Mouse (Mus musculus) stomach, embryonic 16.5 days (tissue): ENCODE data around the gene Plekhh2. TPM values are rescaled to one million over a fixed set of nuclear protein-coding genes. Genes with fewer than 3 reads are reported as not detected.

Source experiments
- ATAC-seq: fragments of 200-750 bp; cut with Nextera tagmentation; 2 replicates; pipeline ENCODE4 v1.8.0; 2017; ENCODE audit warnings: moderate number of reproducible peaks, moderate TSS enrichment; ENCODE audit not compliant: insufficient read depth, low FRiP score
- H3K27ac ChIP-seq: fragments of 300-500 bp; sonication (generic); 2 replicates; pipeline ENCODE4 v1.5.1; 2014; ENCODE audit warnings: low read length
- H3K27me3 ChIP-seq: fragments of 300-500 bp; sonication (generic); 2 replicates; pipeline ENCODE4 v1.6.1; 2014; ENCODE audit warnings: low read length, control low read depth, mixed read lengths; ENCODE audit not compliant: control insufficient read depth, insufficient read depth
- H3K36me3 ChIP-seq: fragments of 300-500 bp; sonication (generic); 2 replicates; pipeline ENCODE4 v1.6.1; 2014; ENCODE audit warnings: low read length; ENCODE audit not compliant: control insufficient read depth, insufficient read depth
- H3K4me1 ChIP-seq: fragments of 300-500 bp; sonication (generic); 2 replicates; pipeline ENCODE4 v1.6.1; 2014; ENCODE audit warnings: low read length, control low read depth, mixed read lengths; ENCODE audit not compliant: control insufficient read depth, insufficient read depth
- H3K4me2 ChIP-seq: fragments of 300-500 bp; sonication (generic); 2 replicates; pipeline ENCODE4 v1.6.1; 2014; ENCODE audit warnings: low read depth, low read length, mixed read lengths
- H3K4me3 ChIP-seq: fragments of 300-500 bp; sonication (generic); replicated peaks from 2 replicates; pipeline ENCODE4 v1.5.1; 2014; ENCODE audit warnings: mild to moderate bottlenecking, low read length
- H3K9ac ChIP-seq: fragments of 300-500 bp; sonication (generic); 2 replicates; pipeline ENCODE4 v1.6.1; 2014; ENCODE audit warnings: low read length
- H3K9me3 ChIP-seq: fragments of 300-500 bp; sonication (generic); replicated peaks from 2 replicates; pipeline ENCODE4 v1.6.1; 2016; ENCODE audit warnings: low read length, control low read depth; ENCODE audit not compliant: control insufficient read depth
- WGBS: fragments of 180-500 bp; shearing (Covaris S2); extraction: QIAGEN DNeasy Blood & Tissue Kit; methylation state at CpG from one replicate; pipeline ENCODE4 v1.1.7; 2014; 5-methylcytosine and 5-hydroxymethylcytosine counted together
- polyA plus RNA-seq: library from polyadenylated mRNA; unstranded; fragments of >200 nt; fragmentation: Nextera tagmentation; extraction: Ambion mirVana; gene quantifications from 2 replicates; pipeline ENCODE4 v1.2.1, GENCODE M21; 2015

Plekhh2 gene
- polyA plus RNA-seq, 1 experiment from 2014 or later: 10.0 TPM

DNA sequence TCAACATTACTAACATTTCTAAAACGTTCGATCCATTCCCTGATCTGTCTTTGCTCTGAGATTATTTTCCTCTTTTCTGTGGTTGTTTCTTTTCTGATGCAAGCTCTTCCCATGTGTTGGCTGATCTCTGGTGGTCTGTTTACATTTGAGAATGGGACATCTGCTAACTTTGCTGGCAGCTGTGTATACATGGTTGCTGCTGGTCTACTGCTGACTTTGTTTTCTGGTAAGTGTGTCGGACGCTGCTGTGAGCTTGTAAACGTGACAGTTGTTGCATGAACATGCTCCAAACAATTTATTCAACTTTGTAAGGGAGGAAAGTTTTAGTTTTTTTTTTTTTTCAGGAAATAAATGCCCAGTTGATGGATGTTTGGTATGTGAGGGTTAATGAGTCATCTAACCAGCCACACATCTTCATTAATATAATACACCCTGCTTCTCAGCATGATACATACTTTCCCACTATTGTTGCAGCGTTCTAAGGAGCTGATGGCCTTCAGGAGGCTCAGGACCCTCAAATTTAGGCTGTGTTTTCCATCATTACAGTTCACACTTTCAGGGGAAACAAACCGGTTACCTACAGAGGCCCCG lies 21.3 kb downstream of the Plekhh2 start:
- H3K9ac ChIP-seq: no peak overlapping the region
- no peak overlapping the region for H3K4me2 ChIP-seq
- no peak for ATAC-seq
- no peaks in the 10 kb centered on the region for H3K36me3 ChIP-seq
- H3K9me3 ChIP-seq: no peaks in the 10 kb centered on the region
- no peaks in the 10 kb centered on the region for H3K27me3 ChIP-seq
- H3K4me1 ChIP-seq: peaks cover 22% of the 10 kb centered on the region
- H3K27ac ChIP-seq: peak overlapping the region; percentile 32; the same call in 1 of the 2 replicates
- H3K4me3 ChIP-seq: no peak overlapping the region
- WGBS: 25% methylated on average over 8 of the region's 8 CpGs

DNA sequence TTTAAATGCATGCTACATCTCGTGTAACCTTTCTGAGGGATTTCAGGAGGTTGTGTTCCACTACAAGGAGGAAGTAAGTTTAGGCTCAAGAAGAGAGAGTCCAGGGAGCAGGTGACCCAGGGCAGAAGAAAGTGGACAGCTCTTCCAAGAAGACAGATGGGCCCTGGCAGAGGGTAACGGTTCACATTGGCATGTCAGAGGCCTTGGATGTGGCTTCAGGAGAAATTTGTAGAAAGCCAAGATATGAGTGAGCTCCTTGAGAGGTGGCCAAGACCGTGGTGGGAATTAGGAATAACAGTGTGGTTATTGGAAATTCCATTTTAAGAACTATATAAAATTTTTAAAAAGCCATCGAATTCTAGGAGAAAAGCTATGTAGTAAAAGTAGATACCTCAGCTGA lies 22.1 kb downstream of the Plekhh2 start:
- Histone ChIP-seq H3K4me3 (no peak overlapping the region), H3K9ac (no peak overlapping the region), H3K4me1 (peaks cover 22% of the 10 kb centered on the region), H3K27ac (no peak overlapping the region; the same call in 1 of the 2 replicates), H3K9me3 (no peaks in the 10 kb centered on the region), H3K36me3 (no peaks in the 10 kb centered on the region), H3K27me3 (no peaks in the 10 kb centered on the region), H3K4me2 (no peak overlapping the region)
- 62% methylated on average over 4 of the region's 4 CpGs for WGBS
- no peak for ATAC-seq

DNA sequence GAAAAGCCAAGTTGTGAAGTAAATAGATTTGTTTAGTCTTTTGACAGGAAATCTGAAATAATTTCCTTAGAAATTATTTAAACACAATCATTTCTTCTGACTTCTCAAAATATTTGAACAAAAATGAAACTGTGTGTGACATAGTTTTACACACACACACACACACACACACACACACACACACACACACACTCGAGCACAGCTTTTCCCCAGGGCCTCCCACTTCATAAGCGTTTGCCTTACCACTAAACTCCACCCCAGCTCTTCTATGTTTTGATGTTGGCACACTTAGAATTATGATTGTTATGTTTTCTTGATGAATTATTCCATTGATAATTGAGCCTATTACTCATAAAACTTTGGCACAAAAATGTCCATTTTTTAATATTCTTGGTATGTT lies 22.9 kb downstream of the Plekhh2 start:
- 63% methylated on average over 2 of the region's 2 CpGs for WGBS
- H3K4me1 ChIP-seq: peaks cover 17% of the 10 kb centered on the region
- H3K4me3 ChIP-seq: no peak overlapping the region
- no peaks in the 10 kb centered on the region for H3K27me3 ChIP-seq
- H3K9ac ChIP-seq: no peak overlapping the region
- no peak for ATAC-seq
- H3K4me2 ChIP-seq: no peak overlapping the region
- H3K9me3 ChIP-seq: no peaks in the 10 kb centered on the region
- no peaks in the 10 kb centered on the region for H3K36me3 ChIP-seq
- no peak overlapping the region for H3K27ac ChIP-seq

DNA sequence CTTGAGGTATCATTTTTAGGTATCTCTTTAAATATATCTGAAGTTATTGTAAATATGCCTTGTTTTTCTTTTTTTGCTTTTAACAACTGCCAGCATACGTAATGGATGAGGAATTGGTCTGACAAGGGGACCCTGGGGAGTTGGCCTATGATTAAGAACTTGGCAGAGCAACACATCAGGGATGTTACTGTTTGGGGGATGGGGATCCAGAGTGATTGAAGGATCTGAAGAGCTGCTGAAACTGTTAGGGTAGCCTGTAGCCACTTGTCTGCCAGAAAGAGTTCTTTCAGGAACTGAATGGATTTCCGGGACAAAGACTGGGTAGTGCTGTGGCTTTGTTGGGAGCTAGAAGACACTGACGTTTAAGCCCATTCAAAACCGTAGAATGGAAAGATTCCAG lies 23.5 kb downstream of the Plekhh2 start:
- H3K27ac ChIP-seq: no peak overlapping the region
- 80% methylated on average over 4 of the region's 4 CpGs for WGBS
- H3K27me3 ChIP-seq: no peaks in the 10 kb centered on the region
- no peaks in the 10 kb centered on the region for H3K9me3 ChIP-seq
- H3K9ac ChIP-seq: no peak overlapping the region
- ATAC-seq: no peak
- no peak overlapping the region for H3K4me2 ChIP-seq
- no peaks in the 10 kb centered on the region for H3K36me3 ChIP-seq
- H3K4me1 ChIP-seq: peaks cover 15% of the 10 kb centered on the region
- no peak overlapping the region for H3K4me3 ChIP-seq

DNA sequence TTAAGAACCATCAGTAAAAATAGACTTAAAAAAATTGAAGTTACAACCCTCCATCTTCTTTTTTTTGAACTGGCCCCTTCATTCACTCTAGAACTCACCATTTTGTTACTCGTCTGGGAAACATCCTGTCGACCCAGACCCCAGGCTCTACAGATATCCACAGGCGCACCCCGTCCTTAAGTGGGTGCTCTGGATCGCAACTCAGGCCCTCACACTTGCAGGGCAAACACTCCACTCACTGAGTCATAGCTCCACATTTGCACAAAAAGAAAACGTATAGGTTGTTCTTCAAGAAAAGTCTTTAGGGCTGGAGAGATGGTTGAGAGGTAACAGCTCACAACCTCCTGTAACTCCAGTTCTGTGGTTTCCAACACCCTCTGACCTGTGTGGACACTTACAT lies 25.6 kb downstream of the Plekhh2 start:
- H3K27ac ChIP-seq: no peak overlapping the region
- H3K27me3 ChIP-seq: no peaks in the 10 kb centered on the region
- H3K4me3 ChIP-seq: no peak overlapping the region
- H3K36me3 ChIP-seq: no peaks in the 10 kb centered on the region
- 92% methylated on average over 6 of the region's 6 CpGs for WGBS
- no peak overlapping the region for H3K4me2 ChIP-seq
- no peaks in the 10 kb centered on the region for H3K9me3 ChIP-seq
- H3K9ac ChIP-seq: no peak overlapping the region
- no peak for ATAC-seq
- H3K4me1 ChIP-seq: peaks cover 11% of the 10 kb centered on the region

DNA sequence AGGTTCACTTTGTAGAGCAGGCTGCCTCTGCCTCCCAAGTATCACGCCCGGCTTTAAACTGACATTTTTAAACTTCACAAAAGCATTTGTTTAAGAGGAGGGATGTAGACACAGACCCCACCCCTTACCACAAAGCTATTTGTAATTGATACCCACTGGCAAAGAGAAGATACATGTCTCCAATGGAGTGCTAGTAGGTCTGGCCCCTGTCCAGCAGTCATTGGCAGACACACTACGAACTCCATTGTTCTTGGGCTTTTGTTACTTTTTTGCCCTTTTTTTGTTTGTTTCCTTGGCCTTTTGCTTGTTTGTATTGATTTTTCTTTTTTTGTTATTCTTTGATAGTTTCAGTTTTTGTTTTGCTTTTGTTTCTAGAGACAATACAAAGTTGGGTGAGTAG lies 26.3 kb downstream of the Plekhh2 start:
- no peaks in the 10 kb centered on the region for H3K27me3 ChIP-seq
- no peak overlapping the region for H3K9ac ChIP-seq
- 83% methylated on average over 3 of the region's 3 CpGs for WGBS
- H3K4me3 ChIP-seq: no peak overlapping the region
- no peak overlapping the region for H3K4me2 ChIP-seq
- H3K36me3 ChIP-seq: no peaks in the 10 kb centered on the region
- no peaks in the 10 kb centered on the region for H3K9me3 ChIP-seq
- no peak overlapping the region for H3K27ac ChIP-seq
- ATAC-seq: no peak
- peaks cover 8% of the 10 kb centered on the region for H3K4me1 ChIP-seq

DNA sequence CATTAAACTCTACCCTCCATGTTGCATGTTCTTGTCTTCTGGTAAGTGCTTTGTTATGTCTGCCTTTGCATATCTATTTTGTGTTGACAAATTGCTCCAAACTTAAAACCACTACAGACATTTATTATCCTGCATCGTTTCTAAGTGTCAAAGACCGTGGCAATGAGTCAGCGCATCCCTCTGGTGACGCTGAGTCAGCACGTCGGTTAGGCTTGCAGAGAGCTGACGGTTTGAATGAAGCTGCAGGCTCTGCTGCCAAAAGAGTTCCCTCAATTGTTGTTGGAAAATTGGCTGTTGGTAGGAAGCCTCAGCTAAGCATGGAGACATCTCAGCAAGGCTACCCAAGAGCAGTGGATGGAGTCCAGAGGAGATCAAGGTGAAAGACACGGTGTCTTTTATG lies 28.9 kb downstream of the Plekhh2 start:
- ATAC-seq: no peak
- Histone ChIP-seq H3K27ac (no peak overlapping the region), H3K4me1 (no peaks in the 10 kb centered on the region), H3K4me3 (no peak overlapping the region), H3K27me3 (no peaks in the 10 kb centered on the region), H3K9ac (no peak overlapping the region), H3K4me2 (no peak overlapping the region), H3K9me3 (no peaks in the 10 kb centered on the region), H3K36me3 (no peaks in the 10 kb centered on the region)
- 74% methylated on average over 8 of the region's 8 CpGs for WGBS

DNA sequence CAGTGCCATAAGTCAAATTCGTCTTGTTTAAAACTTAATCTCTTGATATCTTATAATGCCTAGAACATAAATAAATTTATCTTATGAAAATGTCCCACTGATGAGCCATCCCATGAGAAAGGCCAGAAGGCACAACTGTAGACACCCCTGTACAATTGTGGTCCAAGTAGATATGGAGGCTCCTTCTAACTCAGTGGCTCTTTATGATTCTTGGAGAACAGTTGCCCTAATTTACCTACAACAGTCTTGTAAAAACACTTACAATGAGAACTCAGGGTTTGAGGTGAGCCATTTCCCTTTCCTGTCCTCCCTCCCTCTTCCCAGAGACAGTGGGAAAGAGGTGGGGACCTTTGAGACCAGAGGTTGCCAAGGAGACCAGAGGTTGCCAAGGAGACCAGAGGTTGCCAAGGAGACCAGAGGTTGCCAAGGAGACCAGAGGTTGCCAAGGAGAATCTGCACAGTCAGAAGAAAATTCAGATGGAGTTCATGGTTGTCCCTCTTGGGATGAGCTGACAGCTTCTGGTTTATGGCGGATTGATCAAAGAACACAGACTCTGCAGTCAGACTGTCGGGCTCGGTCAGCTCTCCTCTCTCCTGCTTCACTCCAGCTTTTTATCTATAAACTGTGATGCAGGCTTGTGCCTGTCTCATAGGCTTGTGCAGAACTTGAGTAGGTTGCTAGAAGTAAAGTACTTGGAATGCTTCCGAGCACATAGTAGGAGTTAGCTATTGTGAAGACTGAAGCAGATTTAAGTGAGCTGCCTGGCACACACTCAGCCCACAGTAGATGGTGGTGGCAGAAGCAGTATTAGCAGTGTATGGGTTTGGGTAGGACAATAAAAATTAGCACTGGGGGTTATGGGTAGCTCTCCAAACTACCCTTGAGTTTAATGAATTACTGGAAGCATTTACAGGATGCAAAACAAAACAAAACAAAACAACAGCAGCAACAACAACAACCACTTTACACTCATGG lies 39.5 kb downstream of the Plekhh2 start:
- no peaks in the 10 kb centered on the region for H3K36me3 ChIP-seq
- H3K27ac ChIP-seq: no peak overlapping the region
- no peak overlapping the region for H3K9ac ChIP-seq
- 78% methylated on average over 5 of the region's 5 CpGs for WGBS
- H3K9me3 ChIP-seq: no peaks in the 10 kb centered on the region
- H3K4me1 ChIP-seq: no peaks in the 10 kb centered on the region
- H3K27me3 ChIP-seq: no peaks in the 10 kb centered on the region
- H3K4me3 ChIP-seq: no peak overlapping the region
- H3K4me2 ChIP-seq: no peak overlapping the region
- no peak for ATAC-seq

DNA sequence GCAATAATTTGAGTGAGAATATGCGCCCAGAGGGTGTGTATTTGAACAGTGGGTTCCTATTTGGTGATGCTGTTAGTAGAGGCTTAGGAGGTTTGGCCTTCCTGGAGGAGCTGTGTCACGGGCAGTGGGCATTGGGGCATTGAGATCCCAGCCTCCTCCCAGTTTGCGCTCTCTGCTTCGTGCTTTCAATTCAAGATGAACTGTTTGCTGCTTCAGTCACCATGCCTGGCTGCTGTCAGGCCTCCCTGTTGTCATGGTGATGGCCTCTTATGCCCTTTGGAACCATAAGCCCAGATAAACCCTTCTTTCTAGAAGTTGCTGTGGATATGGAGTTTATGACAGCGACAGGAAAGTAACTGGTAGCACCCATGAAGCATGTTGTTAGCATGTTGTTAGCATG lies 40.5 kb downstream of the Plekhh2 start:
- no peak for ATAC-seq
- 64% methylated on average over 5 of the region's 5 CpGs for WGBS
- H3K4me3 ChIP-seq: no peak overlapping the region

More for the DNA sequence above, 40.5 kb downstream of the Plekhh2 start:
- Histone ChIP-seq H3K27ac (no peak overlapping the region), H3K4me1 (no peaks in the 10 kb centered on the region), H3K9me3 (no peaks in the 10 kb centered on the region), H3K4me2 (no peak overlapping the region), H3K9ac (no peak overlapping the region), H3K36me3 (no peaks in the 10 kb centered on the region), H3K27me3 (no peaks in the 10 kb centered on the region)
